Mouse (Mus musculus): Measurements from ENCODE around the gene Gm42791. TPM values are rescaled to one million over a fixed set of nuclear protein-coding genes. Genes with fewer than 3 reads are reported as not detected.
A peak's percentile ranks its signal among the peaks of the same experiment; 100 is the strongest.

Gene Gm42791
- total RNA-seq, 2 experiments from 2014 or later: 18.9 to 21.1 TPM

DNA sequence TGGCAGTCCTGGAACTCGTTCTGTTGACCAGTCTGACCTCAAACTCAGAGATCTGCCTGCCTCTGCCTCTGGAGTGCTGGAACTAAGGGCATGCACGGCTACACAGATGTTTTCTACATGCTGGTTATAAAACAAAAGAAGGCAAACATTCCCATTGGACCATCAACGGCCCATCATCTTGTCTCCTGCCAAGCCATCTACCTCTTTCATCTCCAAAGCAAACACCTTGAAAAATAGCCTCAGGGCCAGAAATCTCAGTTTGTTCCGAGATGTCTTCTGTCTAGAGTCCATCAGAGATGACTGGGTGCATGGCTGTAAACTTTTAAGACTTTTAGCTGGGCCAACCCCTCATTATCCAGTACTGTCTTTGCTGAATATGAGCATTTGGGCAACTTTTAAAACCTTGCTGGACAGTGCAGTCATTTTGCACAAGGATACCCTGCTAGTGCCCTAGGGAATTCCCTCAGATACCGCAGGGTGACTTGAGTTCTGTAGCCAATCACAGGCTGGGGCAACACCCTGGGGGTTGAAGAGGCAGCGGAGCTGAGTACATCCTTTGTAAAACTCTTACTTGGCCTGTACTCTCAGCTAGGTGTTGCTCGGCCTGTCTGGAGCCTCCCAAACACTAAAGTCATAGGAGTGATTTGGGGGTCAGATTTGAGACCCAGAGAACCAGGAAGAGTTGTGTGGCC is 19.0 kb upstream of the Gm42791 start:
- no peak for DNase-seq (ENCODE audit: extremely low spot score in 1 of 2, low spot score in 1 of 2)

GRCm38 (mm10) chr5:149009111-149009510 is 14.2 kb upstream of the Gm42791 start:
- no peak for DNase-seq (ENCODE audit: extremely low spot score in 1 of 2, low spot score in 1 of 2)

- DNase-seq (ENCODE audit: extremely low spot score in 1 of 2, low spot score in 1 of 2): no peak
Measured at GRCm38 (mm10) chr5:149007295-149007646, 12.3 kb upstream of the Gm42791 start.

DNA sequence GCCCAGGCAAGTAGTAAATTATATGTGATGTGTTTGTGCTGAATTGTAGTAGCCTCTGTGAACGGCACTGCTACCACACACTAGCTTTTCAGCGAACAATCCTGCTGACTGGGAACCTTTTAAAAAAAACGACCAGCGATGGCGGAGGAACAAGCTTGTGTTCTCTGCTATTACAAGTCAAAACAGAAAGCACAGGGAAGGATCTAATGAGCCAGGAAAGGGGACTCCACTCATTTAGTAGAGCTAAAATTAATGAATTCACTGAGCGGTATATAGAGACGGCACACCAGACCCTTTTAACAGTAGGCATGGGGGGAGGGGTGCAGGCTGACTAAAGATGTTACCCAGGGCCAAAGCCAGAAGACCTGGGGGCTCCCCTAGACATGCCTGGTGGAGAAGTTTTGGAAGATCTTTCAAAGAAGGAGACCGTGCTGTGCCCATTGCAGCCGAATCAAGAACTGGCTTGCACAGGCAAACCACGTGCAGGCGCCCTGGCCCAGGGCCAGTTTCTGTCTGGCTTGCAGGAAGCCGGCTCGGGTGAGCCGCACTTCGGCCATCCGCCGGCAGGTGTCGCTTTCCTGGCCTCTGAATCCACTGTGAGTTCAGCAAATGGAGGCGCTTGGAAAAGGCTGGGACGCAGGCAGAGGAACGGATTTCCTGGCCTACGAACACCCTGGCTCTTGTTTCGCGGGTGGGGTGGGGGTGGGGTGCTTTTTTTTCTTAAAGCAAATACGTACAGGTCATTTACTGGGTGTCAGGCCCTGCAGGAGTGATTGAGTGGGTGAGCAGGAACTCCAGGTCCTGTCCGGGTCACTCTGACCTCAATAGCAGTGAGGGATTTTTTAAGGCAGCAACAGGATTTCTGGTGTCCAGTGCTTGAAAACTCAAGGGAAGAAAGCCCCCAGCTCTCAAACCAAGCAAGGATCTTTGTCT is 11.7 kb upstream of the Gm42791 start:
- peak; percentile 100 for DNase-seq (ENCODE audit: extremely low spot score in 1 of 2, low spot score in 1 of 2)

DNA sequence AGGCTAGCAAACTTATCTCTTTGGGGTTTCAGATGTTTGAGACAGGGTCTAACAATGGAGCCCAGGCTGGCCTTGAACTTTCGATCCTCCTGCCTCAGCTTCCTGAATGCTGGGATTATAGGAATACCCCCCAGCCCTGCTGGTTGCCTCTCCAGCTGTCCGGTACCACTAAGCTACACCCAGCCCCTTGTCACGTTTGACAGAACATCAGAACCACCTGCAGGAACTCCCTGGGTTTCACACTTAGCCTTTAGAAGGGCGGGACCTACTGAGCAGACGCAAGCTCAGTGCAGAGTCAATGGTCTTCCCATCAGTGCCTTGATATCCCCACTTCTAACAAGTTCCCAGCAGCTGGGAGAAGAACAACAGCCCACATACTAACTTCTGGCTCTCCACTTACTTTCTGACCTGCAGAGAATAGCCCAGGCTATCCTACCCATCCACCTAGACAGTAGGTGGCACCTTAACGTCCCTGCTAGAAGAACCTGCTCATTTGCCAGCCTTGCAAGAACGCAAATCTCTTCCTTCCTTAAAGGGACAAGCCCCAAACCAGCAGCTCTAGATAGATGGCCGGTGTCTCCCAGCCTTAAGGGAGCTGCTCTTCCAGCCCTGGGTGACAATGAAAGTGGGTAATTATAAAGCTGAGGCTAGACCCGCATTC is 10.9 kb upstream of the Gm42791 start:
- DNase-seq (ENCODE audit: extremely low spot score in 1 of 2, low spot score in 1 of 2): no peak

- no peak for DNase-seq (ENCODE audit: extremely low spot score in 1 of 2, low spot score in 1 of 2)
Measured at GRCm38 (mm10) chr5:149005083-149005482, 10.1 kb upstream of the Gm42791 start.

- DNase-seq (ENCODE audit: extremely low spot score in 1 of 2, low spot score in 1 of 2): no peak
Measured at GRCm38 (mm10) chr5:149003137-149003536, 8.2 kb upstream of the Gm42791 start.

GRCm38 (mm10) chr5:149002803-149003115 is 7.8 kb upstream of the Gm42791 start:
- DNase-seq (ENCODE audit: extremely low spot score in 1 of 2, low spot score in 1 of 2): no peak

GRCm38 (mm10) chr5:149002034-149002802 is 7.3 kb upstream of the Gm42791 start:
- no peak for DNase-seq (ENCODE audit: extremely low spot score in 1 of 2, low spot score in 1 of 2)

GRCm38 (mm10) chr5:148999802-149000201 is 4.9 kb upstream of the Gm42791 start:
- no peak for DNase-seq (ENCODE audit: extremely low spot score in 1 of 2, low spot score in 1 of 2)

- no peak for DNase-seq (ENCODE audit: extremely low spot score in 1 of 2, low spot score in 1 of 2)
Measured at GRCm38 (mm10) chr5:148998512-148998911, 3.6 kb upstream of the Gm42791 start.

- no peak for DNase-seq (ENCODE audit: extremely low spot score in 1 of 2, low spot score in 1 of 2)
Measured at GRCm38 (mm10) chr5:148996709-148997037, 1.7 kb upstream of the Gm42791 start.

DNA sequence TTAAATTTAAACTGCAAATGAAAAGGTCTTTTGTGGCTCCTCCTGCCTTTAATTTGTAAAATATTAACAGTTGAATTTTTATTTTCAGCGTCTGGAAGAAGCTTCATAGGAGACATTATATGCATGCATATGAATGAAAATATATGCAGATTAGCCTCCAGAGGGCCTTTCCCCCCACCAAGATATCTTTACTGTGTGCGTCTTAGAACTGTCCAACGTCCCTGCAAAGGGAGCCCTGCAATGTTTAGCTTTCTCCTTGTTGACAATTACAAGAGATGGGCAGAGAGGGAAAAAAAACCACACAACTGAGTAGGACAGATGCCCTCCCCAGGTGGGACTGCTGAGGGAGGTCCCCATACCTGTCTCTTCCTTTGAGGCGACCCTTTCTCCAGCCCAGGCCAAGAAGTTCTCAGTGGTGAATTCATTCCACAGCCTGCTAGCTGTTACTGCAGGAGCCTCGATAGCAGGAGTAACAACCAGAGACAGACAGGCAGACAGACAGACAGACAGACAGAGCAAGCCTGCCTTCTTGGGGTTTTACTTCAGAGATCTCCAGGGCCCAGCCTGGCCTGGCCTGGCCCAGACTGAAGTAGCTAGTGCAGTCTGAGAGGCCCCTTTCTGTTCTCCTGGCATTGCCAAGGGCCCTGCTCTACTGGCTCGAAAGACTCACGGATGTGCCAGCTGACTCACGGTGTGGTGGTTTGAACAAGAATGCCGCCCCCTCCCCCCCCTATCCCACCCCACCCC is 1.2 kb upstream of the Gm42791 start:
- no peak for DNase-seq (ENCODE audit: extremely low spot score in 1 of 2, low spot score in 1 of 2)

DNA sequence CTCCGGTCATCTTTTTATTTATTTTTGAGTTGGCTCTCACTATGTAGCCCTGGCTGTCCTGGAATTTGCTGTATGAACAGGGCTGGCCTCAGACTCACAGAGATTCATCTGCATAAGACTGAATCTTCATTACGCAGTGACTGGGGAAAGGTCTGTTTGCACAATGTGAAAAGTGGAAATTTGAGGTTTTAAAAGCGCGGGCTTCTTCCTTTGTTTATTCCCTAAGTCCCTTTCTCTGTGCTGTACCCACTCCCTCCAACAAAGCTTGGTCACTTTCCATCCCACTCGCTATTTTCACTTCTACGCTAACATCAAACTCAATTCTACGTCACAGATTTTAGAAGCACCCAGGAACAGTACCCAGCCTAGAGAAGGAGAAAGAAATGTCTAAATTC is 639 bp downstream of the Gm42791 start:
- no peak for DNase-seq (ENCODE audit: extremely low spot score in 1 of 2, low spot score in 1 of 2)

DNA sequence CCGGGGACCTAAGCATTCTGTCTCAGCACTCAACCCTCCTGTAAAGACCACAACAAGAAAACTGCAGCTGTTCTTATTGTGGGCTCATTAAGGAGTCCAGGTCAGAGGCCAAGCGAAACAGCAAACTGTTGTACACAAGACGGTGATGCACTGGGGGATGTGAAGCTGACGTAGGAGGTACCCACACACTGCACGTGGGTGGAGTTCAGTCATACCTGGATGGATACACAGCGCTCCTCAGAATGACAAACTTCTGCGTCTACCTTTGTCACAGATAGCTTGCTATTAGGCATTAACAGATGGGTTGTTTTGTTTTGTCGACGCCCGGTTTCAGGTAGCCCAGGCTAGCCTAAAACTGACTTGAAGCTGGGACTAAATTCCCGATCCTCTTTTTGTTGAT is 2.3 kb downstream of the Gm42791 start:
- no peak for DNase-seq (ENCODE audit: extremely low spot score in 1 of 2, low spot score in 1 of 2)

DNA sequence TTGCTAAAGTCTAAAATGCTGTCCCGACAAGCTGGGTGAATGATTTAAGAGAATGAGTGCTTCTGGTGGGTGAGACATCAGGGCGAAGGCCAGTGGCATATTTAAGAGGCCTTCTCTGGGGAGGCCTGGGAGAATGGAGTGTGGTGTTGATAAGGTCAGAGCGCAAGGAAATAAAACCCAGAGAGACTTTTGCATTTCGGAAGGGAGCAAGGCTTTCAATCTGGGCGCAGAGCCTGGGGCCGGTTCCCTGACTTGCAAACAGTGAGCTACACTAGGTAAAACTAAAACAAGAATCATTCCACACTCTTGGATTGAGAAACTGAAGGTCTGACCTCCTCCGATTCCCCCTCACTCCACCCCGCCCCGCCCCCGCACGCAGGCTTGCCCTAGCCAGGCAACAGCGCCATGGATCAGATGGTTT is 4.0 kb downstream of the Gm42791 start:
- DNase-seq (ENCODE audit: extremely low spot score in 1 of 2, low spot score in 1 of 2): no peak

DNA sequence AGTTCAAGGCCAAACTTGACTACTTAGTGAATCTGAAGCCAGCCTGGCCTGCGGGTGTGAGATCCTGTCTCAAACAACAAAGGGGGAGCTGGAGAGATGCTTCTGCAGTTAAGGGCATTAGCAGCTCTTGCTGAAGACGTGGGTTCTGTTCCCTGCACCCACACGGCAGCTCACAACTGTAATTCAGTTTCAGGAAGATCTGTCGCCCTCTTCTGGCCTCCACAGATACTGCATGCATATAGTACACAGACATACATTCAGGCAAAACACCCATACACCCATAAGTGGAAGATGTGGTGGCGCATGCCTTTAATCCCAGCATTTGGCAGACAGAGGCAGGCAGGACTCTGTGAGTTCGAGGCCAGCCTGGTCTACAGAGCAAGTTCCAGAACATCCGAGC is 5.5 kb downstream of the Gm42791 start:
- no peak for DNase-seq (ENCODE audit: extremely low spot score in 1 of 2, low spot score in 1 of 2)

- DNase-seq (ENCODE audit: extremely low spot score in 1 of 2, low spot score in 1 of 2): no peak
Measured at GRCm38 (mm10) chr5:148984961-148985360, 10.0 kb downstream of the Gm42791 start.

DNA sequence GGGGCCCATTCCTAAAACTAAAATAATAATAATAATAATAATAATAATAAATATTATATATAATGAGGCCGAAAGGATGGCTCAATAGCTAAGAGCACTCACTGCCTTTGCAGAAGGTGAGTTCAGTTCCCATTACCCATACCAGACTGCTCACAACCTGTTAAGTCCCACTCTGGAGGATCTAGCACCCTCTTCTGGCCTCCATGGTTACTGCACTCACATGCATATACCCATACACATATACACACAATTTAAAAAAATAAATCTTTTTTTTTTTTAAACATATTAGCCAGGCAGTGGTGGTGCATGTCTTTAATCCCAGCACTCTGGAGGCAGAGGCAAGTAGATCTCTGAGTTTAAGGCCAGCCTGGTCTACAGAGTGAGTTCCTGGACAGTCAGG is 11.3 kb downstream of the Gm42791 start:
- no peak for DNase-seq (ENCODE audit: extremely low spot score in 1 of 2, low spot score in 1 of 2)

- DNase-seq (ENCODE audit: extremely low spot score in 1 of 2, low spot score in 1 of 2): no peak
Measured at GRCm38 (mm10) chr5:148983108-148983664, 11.8 kb downstream of the Gm42791 start.

Data from layer of hippocampus, postnatal 25 days (tissue).